Mouse (Mus musculus) ES-Bruce4 (cell line): Measurements from ENCODE around the gene Rufy1. TPM values are rescaled to one million over a fixed set of nuclear protein-coding genes. Genes with fewer than 3 reads are reported as not detected.

Source experiments
- H3K27ac ChIP-seq: 2 replicates; pipeline ENCODE4 v1.5.1; 2012; ENCODE audit warnings: low read length, inconsistent platforms; ENCODE audit not compliant: insufficient read depth
- H3K27me3 ChIP-seq: 2 replicates; pipeline ENCODE4 v1.6.1; 2012; ENCODE audit warnings: mild to moderate bottlenecking, low read length, inconsistent platforms; ENCODE audit not compliant: control insufficient read depth, poor library complexity, insufficient read depth, severe bottlenecking
- H3K36me3 ChIP-seq: 2 replicates; pipeline ENCODE4 v1.6.1; 2012; ENCODE audit warnings: inconsistent platforms, mild to moderate bottlenecking, low read length, moderate library complexity; ENCODE audit not compliant: control insufficient read depth, poor library complexity, insufficient read depth, severe bottlenecking
- H3K4me1 ChIP-seq: one replicate; pipeline ENCODE4 v1.8.1; 2011; ENCODE audit warnings: low read length; ENCODE audit not compliant: control insufficient read depth, insufficient read depth
- H3K4me3 ChIP-seq: 2 replicates; pipeline ENCODE4 v1.5.1; 2011; ENCODE audit warnings: low read depth, mild to moderate bottlenecking, low read length
- H3K9ac ChIP-seq: 2 replicates; pipeline ENCODE4 v1.6.1; 2012; ENCODE audit warnings: low read depth, mild to moderate bottlenecking, inconsistent platforms; ENCODE audit not compliant: poor library complexity, severe bottlenecking
- H3K9me3 ChIP-seq: replicated peaks from 2 replicates; pipeline ENCODE4 v1.6.1; 2012; ENCODE audit warnings: mild to moderate bottlenecking, low read length, inconsistent platforms; ENCODE audit not compliant: control insufficient read depth, poor library complexity, insufficient read depth, severe bottlenecking
- CTCF ChIP-seq: IDR thresholded peaks from one replicate; pipeline ENCODE4 v1.8.1; 2011; ENCODE audit warnings: low read depth, low read length
- EP300 ChIP-seq: IDR thresholded peaks from 2 replicates; pipeline ENCODE4 v1.6.1; 2011; ENCODE audit warnings: low read depth, low read length; ENCODE audit not compliant: insufficient read depth
- POLR2A ChIP-seq: IDR thresholded peaks from one replicate; pipeline ENCODE4 v1.8.1; 2011; ENCODE audit warnings: low read length; ENCODE audit not compliant: insufficient read depth
- polyA plus RNA-seq: library from polyadenylated mRNA; stranded (reverse); fragments of >200 nt; gene quantifications from 2 replicates; pipeline ENCODE4 v1.2.4, GENCODE M21; 2011; ENCODE audit warnings: low read depth; ENCODE audit not compliant: missing spikeins, insufficient read depth, insufficient read length

Gene Rufy1
- polyA plus RNA-seq = 13.0 and 13.8 TPM in 2 replicates

DNA sequence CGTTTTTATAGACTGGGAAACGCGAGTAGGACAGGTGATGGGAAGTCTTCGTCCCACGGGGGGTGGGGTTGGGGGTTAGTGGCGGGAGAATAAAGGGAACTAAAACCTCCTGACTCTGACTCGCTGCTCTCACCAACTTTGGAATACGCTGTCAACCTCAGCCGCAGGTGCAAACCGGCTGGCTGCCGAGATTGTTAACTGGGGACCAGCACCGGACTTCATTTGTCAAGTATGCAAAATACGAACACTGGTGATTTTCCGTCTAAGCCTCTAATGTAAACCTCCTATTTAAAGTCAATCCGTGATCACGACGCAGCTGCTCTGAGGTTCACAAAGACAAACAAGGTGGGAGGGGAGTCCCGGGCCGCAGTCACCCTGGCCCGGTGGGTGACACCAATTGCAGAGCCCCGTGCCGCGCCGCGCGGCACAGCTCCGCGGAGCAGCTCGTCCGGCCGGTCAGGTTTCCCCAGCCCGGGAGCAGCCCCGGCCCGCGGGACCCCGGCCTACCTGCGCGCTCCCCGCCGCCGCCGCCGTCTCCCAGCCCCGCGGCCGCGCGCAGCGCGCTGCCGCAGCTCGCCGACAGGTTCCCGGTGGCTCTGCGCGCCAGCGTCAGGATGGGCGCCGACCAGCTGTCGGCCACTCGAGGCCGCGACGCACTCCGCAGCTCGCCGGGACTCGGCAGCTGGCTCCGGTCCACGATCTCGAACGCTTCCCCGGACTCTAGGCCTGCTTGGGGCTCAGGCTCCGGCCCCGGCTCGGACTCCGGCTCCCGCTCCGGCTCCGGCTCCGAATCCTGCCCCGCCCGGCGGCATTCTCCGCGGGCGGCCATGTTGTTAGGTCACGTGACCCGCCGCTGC, at the start of gene Rufy1:
Gene Rufy1, minus strand, starts transcription at position 849 of the 857 bp plus-strand sequence.
- Histone ChIP-seq H3K36me3 (no peaks in the 10 kb centered on the region), H3K27me3 (no peaks in the 10 kb centered on the region), H3K4me3 (peak within 1 kb of the TSS; percentile 88), H3K9me3 (no peaks in the 10 kb centered on the region), H3K4me1 (no peaks in the 10 kb centered on the region), H3K9ac (peak within 1 kb of the TSS; percentile 94), H3K27ac (peak within 1 kb of the TSS; percentile 90)
- TF ChIP-seq EP300 (no peak), CTCF (no peak), POLR2A (no peak)

DNA sequence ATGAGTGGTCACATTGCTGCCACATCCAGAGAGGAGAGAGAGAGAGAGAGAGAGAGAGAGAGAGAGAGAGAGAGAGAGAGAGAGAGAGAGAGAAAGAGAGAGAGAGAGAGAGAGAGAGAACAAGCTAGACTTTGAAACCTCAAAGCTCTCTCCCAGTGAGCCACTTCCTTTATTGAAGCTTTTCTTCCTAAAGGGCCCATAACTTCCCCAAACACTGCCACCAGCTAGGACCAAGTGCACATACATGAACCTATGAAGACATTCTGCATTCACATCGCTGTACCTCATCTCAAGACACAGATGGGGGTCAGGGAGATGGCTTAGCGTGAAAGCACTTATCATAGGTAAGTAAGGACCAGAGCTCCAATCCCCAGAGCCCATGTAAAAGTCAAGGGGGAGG, 47.1 kb upstream of the Rufy1 start:
- H3K27ac ChIP-seq = no peak overlapping the region
- H3K4me1 ChIP-seq = no peaks in the 10 kb centered on the region
- H3K9me3 ChIP-seq = peaks cover 4% of the 10 kb centered on the region; the same call in 1 of the 2 replicates
- H3K36me3 ChIP-seq = no peaks in the 10 kb centered on the region
- H3K4me3 ChIP-seq = no peak overlapping the region
- TF ChIP-seq CTCF (no peak), POLR2A (no peak), EP300 (no peak)
- H3K27me3 ChIP-seq = no peaks in the 10 kb centered on the region
- no peak overlapping the region for H3K9ac ChIP-seq

DNA sequence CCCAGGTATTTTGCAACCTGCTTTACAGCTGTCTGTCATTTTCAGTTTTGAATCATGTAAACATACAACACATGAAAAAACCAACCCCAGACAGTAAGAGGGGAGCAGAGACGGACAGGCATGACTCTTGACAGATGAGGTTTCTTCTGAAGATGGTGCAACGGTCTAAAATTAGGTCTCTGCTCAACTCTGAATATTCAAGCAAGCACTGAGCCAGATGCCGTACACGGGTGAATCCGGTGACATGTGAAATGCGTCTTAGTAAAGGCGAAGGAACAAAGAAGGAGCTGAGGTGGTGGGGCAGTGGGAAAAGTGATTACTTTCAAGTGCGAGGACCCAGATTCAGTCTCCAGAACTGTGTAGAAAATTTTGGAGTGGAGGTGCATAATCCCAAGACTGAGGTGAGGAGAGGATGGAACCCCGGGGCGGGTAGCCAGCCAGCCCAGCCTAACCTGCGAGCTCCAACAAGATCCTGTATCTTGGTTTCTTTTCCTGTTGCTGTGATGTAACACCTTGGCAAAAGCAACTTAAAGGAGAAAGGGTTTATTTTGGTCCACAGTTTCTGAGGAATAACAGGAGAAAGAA, 46.7 kb upstream of the Rufy1 start:
- Histone ChIP-seq H3K9ac (no peak overlapping the region), H3K27me3 (no peaks in the 10 kb centered on the region), H3K4me3 (no peak overlapping the region), H3K36me3 (no peaks in the 10 kb centered on the region), H3K9me3 (peaks cover 4% of the 10 kb centered on the region; the same call in 1 of the 2 replicates), H3K4me1 (no peaks in the 10 kb centered on the region), H3K27ac (no peak overlapping the region)
- TF ChIP-seq POLR2A (no peak), CTCF (no peak), EP300 (no peak)

GRCm38 (mm10) chr11:50476971-50477370, 46.0 kb upstream of the Rufy1 start:
- no peaks in the 10 kb centered on the region for H3K4me1 ChIP-seq
- no peak for TF ChIP-seq CTCF
- no peak for TF ChIP-seq EP300
- H3K27ac ChIP-seq = no peak overlapping the region

GRCm38 (mm10) chr11:50473933-50474332, 43.0 kb upstream of the Rufy1 start:
- H3K4me1 ChIP-seq = no peaks in the 10 kb centered on the region
- H3K4me3 ChIP-seq = no peak overlapping the region
- no peak overlapping the region for H3K27ac ChIP-seq
- no peaks in the 10 kb centered on the region for H3K36me3 ChIP-seq
- peaks cover 4% of the 10 kb centered on the region; the same call in 1 of the 2 replicates for H3K9me3 ChIP-seq
- H3K27me3 ChIP-seq = no peaks in the 10 kb centered on the region
- TF ChIP-seq EP300 (no peak), CTCF (no peak), POLR2A (no peak)
- no peak overlapping the region for H3K9ac ChIP-seq

More at GRCm38 (mm10) chr11:50476971-50477370, 46.0 kb upstream of the Rufy1 start:
- H3K4me3 ChIP-seq = no peak overlapping the region
- no peak overlapping the region for H3K9ac ChIP-seq
- H3K9me3 ChIP-seq = peaks cover 4% of the 10 kb centered on the region; the same call in 1 of the 2 replicates
- no peaks in the 10 kb centered on the region for H3K27me3 ChIP-seq
- H3K36me3 ChIP-seq = no peaks in the 10 kb centered on the region
